Mouse (Mus musculus): ENCODE results near the gene Ncmap.
"Not testable (repeated sequence)": the region's sequence is repeated elsewhere in the genome, so short reads cannot be mapped to it uniquely, and the experiment has no call there.

The Ncmap gene

GRCm38 (mm10) chr4:135401881-135402280 is 3.9 kb upstream of the Ncmap start:
- in situ Hi-C loops (cut with MboI), result no loop called here

DNA sequence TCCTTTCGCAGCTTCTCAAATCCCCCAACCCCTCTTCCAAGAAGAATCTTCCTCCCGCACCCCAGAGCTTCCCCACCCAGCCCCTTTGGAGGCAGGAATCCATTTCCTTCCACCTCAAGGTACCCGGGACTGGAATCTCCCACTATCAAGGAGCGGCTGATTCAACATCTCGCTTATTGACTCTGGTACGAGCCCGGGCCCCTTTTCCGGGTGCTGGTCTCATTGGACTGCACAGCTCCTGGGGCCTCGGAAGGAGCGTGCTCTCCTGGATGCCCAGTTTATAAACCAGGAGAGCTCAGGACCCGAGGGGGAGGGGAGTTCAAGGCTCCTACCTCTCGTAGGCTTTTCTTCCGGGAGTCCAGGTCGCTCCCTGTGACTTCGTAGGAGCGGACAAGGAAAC is 476 bp downstream of the Ncmap start:
- in situ Hi-C loops (cut with MboI), result no loop called here

DNA sequence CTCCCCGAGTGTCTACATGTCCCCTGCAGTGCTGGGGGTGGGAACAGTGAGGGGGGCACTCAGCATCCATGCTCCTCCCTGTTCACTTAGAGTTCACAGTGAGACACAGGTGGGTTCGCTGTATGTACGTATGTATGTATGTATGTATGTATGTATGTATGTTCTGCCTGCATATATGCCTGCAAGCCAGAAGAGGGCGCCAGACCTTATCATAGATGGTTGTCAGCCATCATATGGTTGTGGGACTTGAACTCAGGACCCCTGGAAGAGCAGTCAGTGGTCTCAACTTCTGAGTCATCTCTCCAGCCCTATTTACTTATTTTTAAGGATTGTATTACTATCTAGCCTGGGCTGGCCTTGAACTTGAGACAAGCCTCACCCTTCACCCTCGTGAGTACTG is 1.7 kb downstream of the Ncmap start:
- in situ Hi-C loops (cut with MboI), result no loop called here

GRCm38 (mm10) chr4:135395375-135395774 is 2.7 kb downstream of the Ncmap start:
- in situ Hi-C loops (cut with MboI), result no loop called here

- in situ Hi-C loops (cut with MboI), result no loop called here
Measured at GRCm38 (mm10) chr4:135394666-135395065, 3.4 kb downstream of the Ncmap start.

DNA sequence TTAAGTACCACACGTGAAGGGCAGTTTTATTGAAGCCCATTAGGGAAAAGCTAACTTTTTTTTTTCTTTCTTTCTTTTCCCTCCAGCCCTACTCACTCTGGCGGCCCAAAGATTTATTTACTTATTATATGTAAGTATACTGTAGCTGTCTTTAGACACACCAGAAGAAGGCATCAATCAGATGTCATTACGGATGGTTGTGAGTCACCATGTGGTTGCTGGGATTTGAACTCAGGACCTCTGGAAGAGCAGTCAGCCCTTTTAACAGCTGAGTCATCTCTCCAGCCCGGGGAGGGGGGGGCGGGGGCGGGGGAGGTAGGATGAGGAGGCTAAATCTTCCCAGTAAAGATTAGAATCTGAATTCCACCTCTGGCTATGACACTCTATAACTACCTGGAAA is 4.6 kb downstream of the Ncmap start:
- in situ Hi-C loops (cut with MboI), result no loop called here

DNA sequence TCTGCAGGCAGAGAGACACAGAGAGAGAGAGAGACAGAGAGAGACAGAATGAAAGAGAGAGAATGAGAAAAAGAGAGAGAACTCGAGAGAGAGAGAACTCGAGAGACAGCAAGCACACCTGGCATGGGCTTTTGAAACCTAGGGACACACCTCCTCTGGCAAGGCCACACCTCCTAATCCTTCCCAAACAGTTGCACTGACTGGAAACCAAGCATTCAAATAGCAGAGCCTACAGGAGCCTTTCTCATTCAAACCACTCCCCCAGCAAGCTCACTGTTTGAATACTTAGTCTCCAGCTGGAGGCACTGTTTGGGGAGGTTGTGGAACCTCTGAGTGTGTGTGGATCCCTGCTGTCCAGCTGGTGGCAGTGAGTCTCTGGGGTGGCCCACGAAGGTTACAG is 5.2 kb downstream of the Ncmap start:
- in situ Hi-C loops (cut with MboI), result no loop called here

DNA sequence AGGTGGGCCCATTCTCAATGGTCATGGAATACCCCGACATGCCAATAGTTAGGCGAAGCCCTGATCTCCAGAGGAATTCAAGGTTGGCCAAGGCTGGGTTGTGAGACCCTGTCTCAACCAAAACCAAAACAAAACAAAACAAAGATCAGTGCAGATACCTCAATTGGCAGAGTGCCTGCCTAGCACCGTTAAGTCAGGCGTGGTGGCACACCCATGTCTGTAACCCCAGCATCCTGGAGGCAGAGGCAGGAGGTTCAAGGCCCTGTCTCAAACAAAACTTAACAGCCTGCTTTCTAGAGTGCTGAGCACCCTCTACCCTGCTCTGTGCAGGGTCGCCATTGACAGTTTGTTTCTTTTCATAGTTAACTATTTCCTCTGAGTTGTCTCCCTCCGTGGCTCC is 7.0 kb downstream of the Ncmap start:
- in situ Hi-C loops (cut with MboI), result no loop called here

- in situ Hi-C loops (cut with MboI), result no loop called here
Measured at GRCm38 (mm10) chr4:135385614-135386013, 12.4 kb downstream of the Ncmap start.

DNA sequence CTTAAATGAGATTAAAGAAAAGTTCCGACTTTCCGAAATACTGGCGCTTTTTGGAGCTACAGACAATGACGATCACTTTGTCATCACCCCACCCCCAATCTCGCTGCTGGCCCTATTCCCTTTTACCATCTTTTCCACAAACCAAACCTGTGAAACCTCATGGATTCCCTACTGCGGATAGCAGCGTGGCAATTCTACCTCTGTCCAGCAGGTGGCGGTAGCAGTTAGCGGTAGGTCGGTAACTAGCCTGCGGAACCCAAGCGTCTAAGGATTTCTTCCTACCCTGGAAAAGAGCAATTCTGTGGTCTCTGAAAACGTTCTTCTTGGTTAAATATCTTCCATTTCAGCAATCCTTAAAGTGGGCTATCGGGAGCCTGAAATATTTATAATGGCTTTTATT is 15.7 kb downstream of the Ncmap start:
- in situ Hi-C loops (cut with MboI), result no loop called here

GRCm38 (mm10) chr4:135381355-135381754 is 16.7 kb downstream of the Ncmap start:
- in situ Hi-C loops (cut with MboI), result no loop called here

DNA sequence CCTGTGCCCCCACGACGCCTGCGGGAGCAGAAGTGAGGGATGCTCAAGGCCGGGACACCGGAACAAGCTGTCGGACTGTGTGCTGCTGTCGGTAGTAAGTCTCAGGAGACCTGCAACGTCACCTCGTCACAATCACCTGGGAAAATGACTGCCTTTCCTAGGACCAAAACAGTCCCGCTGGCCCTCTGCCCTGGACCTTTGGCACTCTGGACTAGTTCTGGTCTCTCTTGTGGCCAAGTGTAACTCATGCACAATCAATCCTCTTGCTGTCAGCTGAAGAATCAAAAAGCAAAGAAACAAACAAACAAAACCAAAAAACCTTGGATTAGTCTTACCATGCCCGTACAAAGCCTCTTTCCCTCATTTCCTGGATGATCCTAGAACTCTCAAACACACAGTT is 20.8 kb downstream of the Ncmap start:
- in situ Hi-C loops (cut with MboI), result no loop called here

GRCm38 (mm10) chr4:135375444-135375843 is 22.6 kb downstream of the Ncmap start:
- in situ Hi-C loops (cut with MboI), result no loop called here

DNA sequence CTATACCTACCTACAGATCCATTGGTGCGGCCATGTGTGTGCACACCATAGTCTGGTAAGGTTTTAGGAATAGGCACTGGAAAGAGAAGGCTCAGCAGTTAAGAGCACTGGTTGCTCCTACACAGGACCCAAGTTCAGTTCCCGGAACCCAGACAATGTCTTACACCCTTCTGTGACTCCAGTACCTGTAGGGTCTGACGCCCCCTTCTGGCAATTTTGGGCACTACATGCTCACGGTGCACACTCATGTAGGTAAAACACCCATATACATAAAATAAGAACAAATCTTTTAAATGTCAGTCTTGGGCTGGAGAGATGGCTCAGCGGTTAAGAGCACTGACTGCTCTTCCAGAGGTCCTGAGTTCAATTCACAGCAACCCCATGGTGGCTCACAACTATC is 24.7 kb downstream of the Ncmap start:
- in situ Hi-C loops (cut with MboI), result no loop called here

DNA sequence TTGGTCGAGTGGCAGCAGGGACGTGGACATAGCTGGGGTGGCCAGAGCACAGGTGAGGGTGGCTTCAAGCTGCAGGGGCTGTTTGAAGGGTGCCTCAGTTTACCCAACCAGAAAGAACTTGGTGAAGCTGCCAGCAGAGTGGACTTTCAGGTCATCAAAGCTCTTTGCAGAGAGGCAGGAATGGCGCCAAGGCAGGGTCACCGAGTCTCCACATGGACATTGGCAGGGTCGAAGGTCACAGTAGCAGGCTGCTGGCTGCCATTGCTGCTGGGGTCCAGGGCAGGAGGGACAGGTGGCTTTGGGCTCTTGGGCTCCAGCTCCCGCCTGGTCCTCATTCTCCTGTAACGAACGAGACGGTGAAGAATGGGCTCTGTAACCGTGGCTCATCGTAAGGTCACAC is 27.7 kb downstream of the Ncmap start:
- in situ Hi-C loops (cut with MboI), result no loop called here

DNA sequence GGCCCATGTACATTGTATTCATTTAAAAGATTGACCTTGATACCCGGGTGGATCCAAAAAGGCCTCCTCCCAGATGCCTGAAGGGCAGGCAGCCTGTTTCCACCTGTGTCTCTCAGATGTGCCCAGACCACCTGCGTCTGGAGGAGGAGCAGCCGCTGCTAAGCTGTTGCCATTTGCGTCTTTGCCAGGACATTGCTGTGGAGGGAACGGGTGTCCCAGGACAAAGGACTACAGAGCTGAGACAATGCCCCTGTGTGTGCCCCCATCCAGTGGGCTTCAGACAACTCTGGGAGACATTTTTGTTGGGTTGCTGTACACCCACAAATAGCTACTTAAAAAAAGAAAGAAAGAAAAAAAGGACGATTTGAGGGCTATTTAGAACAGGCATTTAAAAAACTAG is 35.2 kb downstream of the Ncmap start:
- in situ Hi-C loops (cut with MboI), result no loop called here

GRCm38 (mm10) chr4:135361722-135362121 is 36.3 kb downstream of the Ncmap start:
- in situ Hi-C loops (cut with MboI), result no loop called here

DNA sequence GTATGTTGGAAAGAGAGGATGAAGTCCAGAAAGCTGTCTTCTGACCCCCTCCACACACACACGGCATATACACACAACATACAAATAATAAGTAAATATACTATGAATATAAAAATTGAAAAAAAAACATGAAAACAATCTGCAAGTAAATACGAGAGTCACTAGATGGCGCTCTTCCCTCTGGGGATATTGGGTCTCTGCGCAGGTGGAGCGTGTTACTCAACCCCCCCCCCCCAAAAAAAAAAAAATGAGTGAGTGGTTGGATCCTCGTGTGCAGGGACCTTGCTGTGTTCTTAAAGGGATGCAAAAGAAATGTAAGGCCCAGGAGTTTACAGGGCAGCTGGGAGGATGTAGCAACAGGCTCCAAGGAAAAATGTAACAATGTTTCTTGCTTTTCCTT is 39.3 kb downstream of the Ncmap start:
- in situ Hi-C loops (cut with MboI), result no loop called here

DNA sequence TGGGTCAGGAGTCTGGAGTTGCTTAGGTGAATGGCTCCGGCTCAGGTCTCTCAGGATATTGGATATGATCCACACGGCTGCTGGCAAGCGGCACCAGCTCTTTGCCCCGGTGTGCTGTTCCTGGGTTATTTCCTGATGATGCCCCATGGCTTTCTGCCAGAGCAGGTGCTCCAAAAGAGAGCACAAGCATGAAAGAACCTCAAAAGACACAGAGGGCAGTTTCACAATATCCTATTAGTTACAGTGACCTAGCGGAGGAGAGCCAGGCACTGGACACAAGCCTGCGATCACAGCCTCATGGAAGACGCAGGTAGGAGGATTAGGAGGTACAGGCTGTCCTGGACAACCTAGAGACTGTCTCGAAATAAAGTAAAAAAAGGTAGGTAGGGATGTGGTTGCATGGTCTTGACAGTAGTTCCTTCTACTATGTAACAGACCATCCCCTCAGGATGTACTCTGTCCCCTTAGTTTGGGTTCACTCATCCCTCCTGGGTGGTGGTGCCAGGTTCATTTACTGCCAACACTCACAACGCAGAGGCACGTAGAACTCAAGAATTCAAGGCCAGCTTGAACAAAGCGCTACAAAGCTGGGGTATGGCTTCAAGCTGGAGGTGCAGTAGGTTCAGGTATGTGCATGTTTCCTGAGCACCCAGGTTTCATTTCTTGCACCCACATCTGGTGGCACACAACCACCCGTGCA is 40.7 kb downstream of the Ncmap start:
- in situ Hi-C loops (cut with MboI), result no loop called here

DNA sequence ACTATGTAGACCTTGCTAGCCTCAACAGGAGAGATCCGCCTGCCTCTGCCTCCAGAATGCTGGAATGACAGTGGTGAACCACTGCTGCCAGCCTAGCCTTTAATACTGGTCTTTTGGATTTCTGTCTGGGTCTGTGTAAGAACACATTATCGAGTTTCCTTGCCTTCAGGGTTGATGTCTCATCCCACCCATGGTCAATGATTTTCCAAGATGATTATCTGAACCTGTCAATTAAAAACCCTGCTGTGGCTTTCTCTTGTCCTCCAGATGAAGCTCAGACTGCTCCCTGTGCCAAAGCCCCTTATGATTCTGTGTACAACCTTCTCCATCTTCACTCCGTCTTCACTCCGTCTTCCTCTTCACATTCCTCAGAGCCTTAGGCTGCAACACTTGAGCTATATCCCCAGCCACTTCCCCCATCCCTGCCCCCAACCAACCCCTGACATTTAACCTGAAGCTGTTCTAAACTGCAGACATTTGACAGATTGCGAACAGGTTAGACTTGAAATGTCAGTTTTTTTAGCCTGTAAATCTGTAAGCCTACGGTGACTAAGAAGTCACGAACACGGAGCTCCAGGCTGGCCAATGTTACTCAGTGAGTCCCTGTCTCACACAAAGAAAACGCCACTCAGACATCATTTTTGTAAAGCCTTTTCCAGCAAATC is 42.0 kb downstream of the Ncmap start:
- in situ Hi-C loops (cut with MboI), result no loop called here

DNA sequence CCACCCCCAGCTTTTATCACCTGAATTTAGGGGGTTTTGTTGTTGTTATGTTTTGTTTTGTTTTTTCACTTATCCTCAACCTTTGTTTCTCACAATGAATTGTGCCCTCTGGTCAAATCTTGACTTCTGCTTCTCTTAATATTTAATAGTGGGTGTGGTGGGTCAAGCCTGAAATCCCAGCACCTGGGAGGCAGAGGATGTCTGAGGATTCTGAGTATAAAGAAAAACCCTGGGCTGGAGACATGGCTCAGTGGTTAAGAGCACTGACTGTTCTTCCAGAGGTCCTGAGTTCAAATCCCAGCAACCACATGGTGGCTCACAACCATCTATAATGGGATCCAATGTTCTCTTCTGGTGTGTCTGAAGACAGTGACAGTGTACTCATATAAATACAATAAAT is 43.3 kb downstream of the Ncmap start:
- in situ Hi-C loops (cut with MboI), result not testable (repeated sequence)

- in situ Hi-C loops (cut with MboI), result no loop called here
Measured at GRCm38 (mm10) chr4:135353794-135354450, 44.1 kb downstream of the Ncmap start.

DNA sequence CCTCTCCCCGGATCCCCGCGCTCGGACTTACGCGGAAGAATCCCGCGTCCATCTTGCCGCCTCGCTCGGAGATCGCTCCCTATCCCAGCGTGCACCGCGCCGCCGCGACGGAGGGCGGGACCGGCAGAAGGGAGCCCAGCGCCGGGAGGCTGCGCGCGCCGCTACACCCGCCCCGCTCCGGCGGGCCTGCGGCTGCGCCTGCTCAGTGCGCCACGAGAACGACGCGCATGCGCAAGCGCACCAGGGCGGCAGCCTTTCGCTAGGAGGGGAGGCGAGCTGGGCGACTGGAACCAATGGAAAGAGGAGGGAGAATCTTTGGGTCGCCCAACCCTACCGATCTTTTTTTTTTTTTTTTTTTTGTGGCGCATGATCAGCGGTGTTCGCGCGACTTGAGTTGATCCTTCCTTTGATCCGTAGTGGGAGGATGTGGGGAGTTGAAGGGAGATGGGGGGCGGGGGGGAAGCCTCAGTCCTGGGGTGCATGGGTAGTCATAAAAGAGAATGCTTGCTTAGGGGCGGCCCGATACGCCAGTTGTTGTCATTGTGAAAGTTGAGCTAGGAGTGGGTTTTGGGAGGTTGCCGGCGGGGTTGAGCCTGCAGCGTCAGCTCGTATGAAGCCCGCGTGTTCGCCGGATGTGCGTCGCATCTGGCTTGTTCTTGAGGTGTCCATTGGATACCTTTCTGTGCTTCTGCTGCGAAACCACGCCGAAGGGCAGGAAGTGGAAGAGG is 44.8 kb downstream of the Ncmap start, which contains the start of gene Srrm1:
Srrm1 (minus strand) TSS at position 256 of the 728 bp plus-strand sequence.
- in situ Hi-C loops (cut with MboI), result no loop called here
